26 mouse cellular contexts compared by ENCODE assay signal in genomic region chr1:74357531-74357930, GRCm38 (mm10). TPM values are rescaled to one million over a fixed set of nuclear protein-coding genes. Genes with fewer than 3 reads are reported as not detected.
"Had no signal": no experiment of that assay in that cellular context is flagged by ENCODE, and none has a peak within 500 bp of the region (broad histone marks: within the 10 kb centered on the region; RNA-seq: fewer than 3 reads in every experiment).

No protein-coding gene starts in this region.

- H3K27ac ChIP-seq: heart, adult 2 months; heart, embryonic 13.5 days; heart, embryonic 15.5 days; hindbrain, embryonic 13.5 days; hindbrain, embryonic 15.5 days; intestine, embryonic 15.5 days; layer of hippocampus, adult 2 months; limb, embryonic 13.5 days; limb, embryonic 15.5 days; liver, embryonic 12.5 days; liver, embryonic 14.5 days had no signal

- H3K9ac ChIP-seq: heart, embryonic 13.5 days; heart, embryonic 15.5 days; hindbrain, embryonic 13.5 days; hindbrain, embryonic 15.5 days; intestine, embryonic 15.5 days; limb, embryonic 13.5 days; limb, embryonic 15.5 days; liver, embryonic 12.5 days; liver, embryonic 14.5 days had no signal

- H3K9me3 ChIP-seq: heart, embryonic 13.5 days; heart, embryonic 15.5 days; hindbrain, embryonic 13.5 days; hindbrain, embryonic 15.5 days; intestine, embryonic 15.5 days; limb, embryonic 13.5 days; limb, embryonic 15.5 days; liver, embryonic 12.5 days had no signal

- ATAC-seq: inflammation-experienced regulatory T-cells, adult 6 months; intestine, embryonic 15.5 days; intestine, postnatal 0 days; liver, embryonic 12.5 days had no signal

- H3K4me3 ChIP-seq: heart, adult 2 months; heart, embryonic 13.5 days; heart, embryonic 15.5 days; hindbrain, embryonic 13.5 days; hindbrain, embryonic 15.5 days; intestine, embryonic 15.5 days; layer of hippocampus, adult 2 months; limb, embryonic 13.5 days; limb, embryonic 15.5 days; liver, embryonic 12.5 days had no signal

- H3K27me3 ChIP-seq: heart, embryonic 13.5 days; heart, embryonic 15.5 days; hindbrain, embryonic 13.5 days; hindbrain, embryonic 15.5 days; intestine, embryonic 15.5 days; limb, embryonic 13.5 days; limb, embryonic 15.5 days had no signal

- DNase-seq: gastrocnemius, postnatal 14 days; gastrocnemius, postnatal 36 days; heart, adult 11 months; heart, adult 2 months; heart, postnatal 14 days; heart, postnatal 36 days; kidney, adult 18-20 months; kidney, adult 8-10 months; kidney, postnatal 10 days; kidney, postnatal 25 days; kidney, postnatal 4 days; layer of hippocampus, postnatal 36 days; left cerebral cortex, postnatal 4 days had no signal

- H3K36me3 ChIP-seq: intestine, embryonic 15.5 days; liver, embryonic 12.5 days had no signal

- H3K4me1 ChIP-seq: hindbrain, embryonic 15.5 days; intestine, embryonic 15.5 days; liver, embryonic 12.5 days had no signal

- H3K4me2 ChIP-seq: heart, embryonic 11.5 days; heart, embryonic 13.5 days; heart, embryonic 15.5 days; hindbrain, embryonic 13.5 days; hindbrain, embryonic 15.5 days; intestine, embryonic 15.5 days; limb, embryonic 13.5 days; limb, embryonic 15.5 days; liver, embryonic 12.5 days had no signal

RNA-seq across cellular contexts. Expression of gene Catip, which starts 4.4 kb away (rescaled TPM):
- polyA plus RNA-seq: inflammation-experienced regulatory T-cells, adult 6 months had no signal
